Mouse (Mus musculus) heart, postnatal 0 days (tissue): ENCODE results near the gene Nup214.
A peak's percentile ranks its signal among the peaks of the same experiment; 100 is the strongest.

Experiments
- CTCF ChIP-seq: IDR thresholded peaks from 2 replicates; pipeline ENCODE4 v1.5.1; 2016; ENCODE audit warnings: antibody characterized with exemption, control low read depth, low read depth
- EP300 ChIP-seq: IDR thresholded peaks from 2 replicates; pipeline ENCODE4 v1.6.1; 2016; ENCODE audit warnings: antibody characterized with exemption, low read depth

- no peak for TF ChIP-seq EP300
- peak; percentile 45 for TF ChIP-seq CTCF
These were observed 24.0 kb upstream of the Nup214 start, which contains the start of gene Aif1l for GRCm38 (mm10) chr2:31950058-31950871.
